Mouse (Mus musculus) right cerebral cortex, adult 18-20 months (tissue): ENCODE data around the gene Xylt1.

Source experiments
- DNase-seq: peaks from one replicate; pipeline ENCODE4 v3.0.0; 2022; ENCODE audit warnings: mixed read lengths

The Xylt1 gene

DNA sequence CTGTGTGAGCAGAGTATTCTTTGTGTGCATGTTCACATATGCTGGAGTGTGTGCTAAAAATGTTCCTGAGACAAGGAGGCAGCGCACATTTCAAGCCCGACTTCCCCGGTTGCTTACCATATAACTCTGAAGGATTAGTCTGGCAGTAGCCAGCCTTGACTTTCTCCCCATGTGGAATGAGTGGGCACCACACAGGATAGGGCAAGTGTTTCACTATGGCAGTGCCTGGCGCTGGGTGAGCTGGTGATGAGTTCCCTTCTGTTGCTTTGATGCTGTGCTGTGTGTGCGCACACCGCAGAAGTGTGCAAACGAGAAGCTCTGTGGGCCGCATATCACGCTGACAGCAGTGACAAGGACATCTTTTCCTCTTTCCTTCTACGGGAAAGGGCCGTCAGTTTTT, 56.1 kb downstream of the Xylt1 start:
- peak; percentile 64 for DNase-seq

DNA sequence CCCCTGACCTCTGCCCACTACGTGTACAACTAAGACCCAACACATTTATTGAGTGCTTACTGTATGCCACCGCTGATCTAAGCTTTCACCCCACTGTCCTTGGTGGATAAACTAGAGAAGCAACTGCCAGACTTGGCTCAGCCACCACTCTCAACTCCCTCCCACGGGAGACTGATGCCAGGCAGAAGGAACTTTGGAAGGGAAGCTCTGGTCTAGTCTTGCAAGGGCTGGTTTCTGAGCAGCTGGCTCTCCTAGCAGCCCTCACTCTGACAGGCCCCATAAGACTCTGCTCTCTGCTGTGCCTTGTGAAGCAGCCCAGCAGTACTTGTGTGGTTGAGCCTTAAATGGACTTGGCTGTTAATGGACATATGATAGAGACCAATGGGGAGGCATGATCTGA, 60.2 kb downstream of the Xylt1 start:
- peak; percentile 81 for DNase-seq

DNA sequence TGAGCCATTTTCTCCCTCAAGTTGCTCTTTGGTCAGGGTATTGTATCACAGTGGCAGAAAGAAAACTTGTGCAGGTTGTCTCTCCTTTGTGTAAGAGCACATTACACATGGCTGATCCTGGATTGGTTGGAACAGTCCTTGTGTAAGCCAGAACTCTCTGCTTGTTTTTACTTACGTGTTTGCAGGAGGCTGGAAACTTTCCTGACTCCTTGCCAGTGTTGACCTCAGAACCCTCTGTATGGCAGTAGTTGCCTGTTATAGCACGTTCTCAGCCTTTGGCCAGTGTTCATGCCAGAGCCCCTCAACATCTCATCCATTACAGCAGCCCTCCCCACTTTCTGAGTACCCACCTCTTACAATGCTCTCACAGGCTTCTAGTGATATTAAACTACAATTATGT, 61.9 kb downstream of the Xylt1 start:
- DNase-seq = no peak

DNA sequence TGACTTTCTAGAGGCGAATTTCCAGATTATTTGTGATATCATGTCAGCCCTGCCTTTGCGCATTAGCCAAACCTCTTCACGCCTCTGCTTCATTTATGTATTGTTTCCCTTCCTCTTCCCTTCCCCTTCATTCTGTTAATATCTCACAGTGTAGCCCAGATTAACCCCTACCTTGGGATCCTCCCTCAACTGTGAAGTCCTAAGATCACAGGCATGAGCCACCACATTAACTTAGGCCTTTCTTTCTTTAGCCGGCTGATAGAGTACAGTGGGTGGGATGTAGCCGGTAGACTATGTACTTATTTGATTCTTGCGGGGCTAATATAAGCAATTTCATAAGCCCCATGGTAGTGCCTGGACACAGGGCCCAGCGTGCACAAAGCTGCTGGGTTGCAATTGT, 62.4 kb downstream of the Xylt1 start:
- no peak for DNase-seq

DNA sequence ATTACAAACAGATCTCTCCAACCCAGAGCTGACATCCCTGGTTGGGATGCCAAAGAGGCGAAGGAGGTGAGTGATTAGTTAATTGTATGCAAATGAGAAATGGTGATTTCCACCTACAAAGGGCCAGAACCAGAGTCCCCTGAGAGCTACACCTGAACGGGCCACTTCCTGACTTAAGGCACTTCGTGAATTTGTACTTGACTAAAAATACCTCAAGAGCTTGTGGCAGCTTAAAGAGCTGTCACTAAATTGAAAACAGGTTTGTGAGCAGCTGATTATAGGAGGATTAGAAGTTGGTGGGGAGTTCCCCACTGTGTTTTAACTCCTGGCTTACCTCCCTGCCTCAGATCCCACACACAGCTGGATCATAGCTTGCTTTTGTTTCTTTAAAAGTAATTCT, 64.7 kb downstream of the Xylt1 start:
- no peak for DNase-seq

DNA sequence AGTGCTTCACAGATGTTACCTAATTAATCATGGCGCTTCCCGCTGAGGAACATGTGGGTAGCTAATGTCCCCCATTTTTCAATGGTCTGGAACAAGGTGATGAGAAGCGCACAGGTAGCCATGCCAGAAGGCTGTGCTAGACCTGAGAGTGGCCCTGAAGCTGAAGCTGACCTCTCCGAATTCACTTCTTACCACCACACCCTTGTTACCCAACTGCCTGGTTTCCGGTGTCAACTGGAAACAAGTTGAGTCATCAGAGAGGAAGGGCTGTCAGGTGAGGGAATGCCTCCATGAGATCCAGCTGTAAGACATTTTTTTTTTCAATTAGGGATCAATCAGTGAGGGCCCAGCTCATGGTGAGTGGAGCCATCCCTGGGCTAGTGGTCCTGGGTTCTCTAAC, 68.8 kb downstream of the Xylt1 start:
- no peak for DNase-seq

DNA sequence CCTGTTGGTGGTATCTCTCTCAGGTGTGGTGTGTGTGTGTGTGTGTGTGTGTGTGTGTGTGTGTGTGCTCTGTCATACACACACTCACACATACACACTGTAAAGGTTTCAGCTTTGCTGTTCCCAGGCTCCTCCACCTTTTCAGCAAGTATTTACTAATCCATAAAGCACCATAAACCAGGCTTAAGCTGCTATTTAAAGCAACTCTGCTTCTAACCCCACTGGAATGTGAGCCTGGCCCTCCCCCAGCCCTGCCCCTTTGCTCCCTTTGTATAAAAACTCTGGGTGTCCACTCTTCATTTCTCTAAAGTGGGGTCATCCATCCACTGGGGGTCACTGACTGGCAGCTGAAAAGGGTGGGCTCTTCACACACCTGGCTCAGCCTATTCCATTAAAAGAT, 70.4 kb downstream of the Xylt1 start:
- DNase-seq = no peak

DNA sequence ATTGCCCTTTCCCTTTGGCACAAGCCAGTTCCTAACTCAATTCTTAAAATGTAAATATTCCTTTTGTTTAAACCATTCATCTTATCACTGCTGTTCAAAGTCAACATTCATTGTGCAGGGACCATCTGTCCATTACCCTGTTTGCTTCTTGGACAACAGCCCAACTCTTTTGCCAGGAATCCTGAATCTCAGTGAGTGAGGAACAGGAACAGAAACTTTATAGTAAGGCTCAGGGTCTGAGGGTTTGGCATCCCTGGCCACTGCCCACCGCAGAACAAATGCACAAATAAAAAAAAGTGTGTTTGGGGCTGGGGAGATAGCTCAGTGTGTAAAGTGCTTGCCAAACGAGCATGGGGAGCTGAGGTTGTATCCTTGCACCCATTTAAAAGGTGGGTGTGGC, 71.5 kb downstream of the Xylt1 start:
- no peak for DNase-seq

DNA sequence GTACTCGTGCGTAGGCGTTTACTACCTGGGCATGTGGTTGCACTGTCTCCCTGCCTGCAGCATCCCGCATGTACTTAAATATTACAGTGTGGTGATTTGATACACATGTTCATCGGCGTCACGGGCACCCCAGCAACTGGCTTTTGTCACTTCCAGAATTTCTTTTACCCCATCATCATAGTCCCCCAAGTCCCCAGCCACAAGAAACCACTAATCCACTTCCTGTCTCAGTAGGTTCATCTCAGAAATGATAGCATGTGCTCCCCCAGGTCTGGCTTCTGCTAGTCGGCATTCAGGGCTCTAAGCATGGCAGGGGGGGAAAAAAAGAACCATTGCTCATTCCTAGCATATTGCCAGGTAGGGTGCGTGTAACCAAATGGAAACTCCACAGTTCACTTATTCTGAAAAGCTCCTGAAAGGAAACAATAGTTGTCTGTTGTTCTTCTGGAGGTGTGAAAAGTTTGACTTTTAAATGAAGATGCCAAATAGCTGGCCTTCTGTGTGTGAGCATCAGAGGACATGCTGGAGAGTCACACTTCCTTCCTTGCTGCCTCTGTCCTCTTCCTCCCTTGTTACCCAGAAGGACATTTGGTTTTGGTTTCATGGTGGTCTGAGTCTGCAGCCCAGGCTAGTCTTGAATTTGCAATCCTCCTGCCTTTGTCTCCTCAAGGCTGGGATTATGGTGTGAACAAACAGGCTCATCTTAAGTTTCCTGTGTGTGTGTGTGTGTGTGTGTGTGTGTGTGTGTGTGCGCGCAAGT, 74.2 kb downstream of the Xylt1 start:
- no peak for DNase-seq

DNA sequence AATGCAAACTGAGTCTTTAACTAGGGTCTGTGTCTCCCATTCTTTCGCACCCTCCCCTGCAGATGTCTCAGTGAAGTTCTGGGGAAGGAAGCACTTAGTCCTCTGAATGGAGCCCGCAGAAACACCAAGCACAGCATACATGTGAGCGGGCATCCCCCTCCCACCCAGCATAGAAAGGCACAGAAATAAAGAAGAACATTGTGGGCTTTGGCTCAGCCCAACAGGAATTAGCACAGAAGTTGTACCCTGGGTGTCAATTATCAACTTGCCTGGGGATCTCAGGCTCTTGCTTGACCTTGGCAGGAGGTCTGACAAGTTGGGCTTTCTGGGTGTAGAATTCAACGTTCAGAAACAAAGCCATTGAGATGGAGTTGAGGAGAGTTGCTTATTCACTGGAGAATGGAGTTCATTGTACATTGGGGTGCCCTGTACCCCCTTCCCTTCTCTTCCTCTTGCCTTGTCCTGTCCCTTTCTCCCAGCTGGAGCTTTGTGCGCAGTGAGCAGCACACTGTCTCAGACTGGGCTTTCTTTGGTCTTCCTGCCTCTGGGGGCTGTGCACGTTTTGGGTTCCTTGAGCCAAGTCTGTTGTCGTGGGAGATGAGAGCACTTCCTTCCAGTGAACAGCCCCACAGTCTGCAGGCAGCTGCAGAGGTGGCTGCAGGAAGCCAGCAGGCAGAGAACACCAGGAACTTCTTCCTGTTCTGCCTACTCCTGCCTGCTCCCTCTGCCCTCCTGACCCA, 81.6 kb downstream of the Xylt1 start:
- DNase-seq = peak; percentile 77

DNA sequence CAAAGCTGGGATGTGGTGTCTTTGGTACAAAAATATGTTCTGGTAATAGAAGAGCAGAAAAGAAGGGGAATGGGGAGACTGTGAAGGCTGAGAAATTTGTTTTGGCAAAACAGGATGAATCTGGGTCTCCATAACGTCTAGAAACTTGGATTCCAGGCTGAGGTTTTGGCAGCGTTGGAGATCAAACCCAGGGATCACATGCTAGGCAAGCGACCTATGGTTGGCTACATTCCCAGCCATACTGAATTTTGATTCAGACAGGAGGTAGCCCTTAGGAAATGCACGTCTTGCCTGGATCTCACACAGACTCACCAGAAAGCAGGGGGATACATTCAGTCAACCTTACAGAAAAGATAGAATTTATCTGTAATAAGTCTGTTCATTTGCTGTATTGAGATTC, 84.2 kb downstream of the Xylt1 start:
- no peak for DNase-seq

DNA sequence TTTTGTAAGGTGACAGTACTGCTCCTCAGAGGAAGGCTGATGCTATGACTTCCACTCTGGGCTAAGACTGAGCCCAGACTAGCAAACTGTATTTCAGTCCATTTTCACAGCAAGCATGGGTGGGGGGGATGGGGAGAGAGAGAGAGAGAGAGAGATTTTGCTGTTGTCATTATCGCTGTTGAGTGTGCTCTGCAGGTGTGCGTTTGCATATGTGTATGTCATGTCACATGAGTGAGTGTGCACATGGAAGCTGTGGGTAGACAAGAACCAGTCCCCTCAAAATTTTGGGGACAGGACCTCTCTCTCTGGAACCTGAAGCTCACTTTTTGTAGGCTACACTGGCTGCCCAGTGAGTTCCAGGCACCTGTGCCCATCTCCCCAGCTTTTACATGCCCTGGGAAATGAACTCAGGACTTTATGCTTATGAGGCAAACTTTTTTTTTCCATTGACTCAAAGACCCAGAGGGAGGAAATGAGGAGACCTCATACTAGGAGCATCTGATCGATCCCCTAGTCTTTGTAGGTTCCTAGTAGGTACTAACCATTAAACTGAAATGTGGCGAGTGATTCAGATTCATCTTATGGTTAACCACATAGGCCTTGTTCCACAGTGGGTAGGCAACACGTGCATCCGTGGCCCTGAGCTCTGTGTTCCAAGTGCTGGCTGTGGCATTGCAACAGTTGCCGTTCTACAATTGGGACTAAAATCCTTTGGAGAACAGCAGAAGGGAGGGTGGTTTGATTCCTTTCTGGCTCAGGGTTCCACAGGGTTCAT, 85.4 kb downstream of the Xylt1 start:
- no peak for DNase-seq

DNA sequence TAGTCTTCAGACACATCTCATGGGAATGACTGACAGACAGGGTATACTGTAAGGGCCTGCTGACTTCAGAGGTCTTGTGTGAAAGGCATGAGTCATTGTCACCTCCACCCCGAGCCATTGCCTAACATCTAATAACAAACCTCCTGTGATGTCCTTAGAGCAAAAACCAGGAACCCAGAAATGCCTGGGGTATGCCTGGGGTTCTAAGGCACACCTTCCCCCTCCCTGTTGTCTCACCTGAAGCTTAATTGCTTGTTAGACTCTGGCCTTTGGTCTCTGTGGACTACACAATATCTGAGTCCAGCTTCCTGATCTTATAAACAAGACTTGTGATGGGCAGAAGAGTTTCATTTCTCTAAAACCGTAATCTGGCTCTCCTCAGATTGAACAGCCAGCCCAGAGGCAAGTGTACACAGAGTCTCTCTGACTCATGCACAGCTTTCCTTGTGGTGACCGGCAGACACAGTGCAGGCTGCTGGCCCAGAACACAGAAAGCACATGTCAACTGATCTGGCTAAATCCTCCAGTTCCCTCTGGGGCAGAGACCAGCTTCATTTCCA, 89.5 kb downstream of the Xylt1 start:
- no peak for DNase-seq

DNA sequence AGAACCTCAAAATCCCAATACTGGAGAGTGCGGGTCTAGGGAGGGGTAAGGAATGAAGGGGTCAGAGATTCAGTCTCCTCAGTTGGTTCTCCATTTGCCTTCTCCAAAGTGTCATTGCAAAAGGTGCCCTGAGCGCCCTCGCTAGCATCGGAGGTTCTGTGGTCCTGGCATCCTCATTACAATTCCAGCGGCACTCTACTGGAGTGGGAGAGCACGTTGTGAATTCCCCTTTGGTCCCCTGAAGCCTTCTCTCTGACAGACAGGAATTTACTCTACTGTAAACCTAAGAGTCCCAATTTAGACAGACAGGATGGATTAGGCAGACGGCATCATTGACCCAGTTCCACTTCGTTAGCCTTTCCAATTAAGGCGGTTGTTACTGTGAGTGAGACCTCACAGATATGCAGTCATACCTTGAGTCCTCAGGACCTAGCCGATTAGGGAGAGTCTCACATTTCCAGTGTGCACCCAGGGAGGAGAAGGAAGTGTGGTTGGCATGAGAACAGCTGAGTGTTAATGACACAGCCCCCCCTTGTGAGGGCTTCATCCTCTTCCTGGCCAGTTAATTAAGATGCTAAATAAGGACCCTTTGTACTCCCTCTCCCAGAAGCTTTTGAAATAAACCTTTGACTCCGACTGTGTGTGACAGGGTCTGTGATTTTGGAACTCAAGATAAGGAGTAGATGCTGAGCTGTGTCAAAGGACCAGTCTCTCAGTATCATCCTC, 91.4 kb downstream of the Xylt1 start:
- no peak for DNase-seq

DNA sequence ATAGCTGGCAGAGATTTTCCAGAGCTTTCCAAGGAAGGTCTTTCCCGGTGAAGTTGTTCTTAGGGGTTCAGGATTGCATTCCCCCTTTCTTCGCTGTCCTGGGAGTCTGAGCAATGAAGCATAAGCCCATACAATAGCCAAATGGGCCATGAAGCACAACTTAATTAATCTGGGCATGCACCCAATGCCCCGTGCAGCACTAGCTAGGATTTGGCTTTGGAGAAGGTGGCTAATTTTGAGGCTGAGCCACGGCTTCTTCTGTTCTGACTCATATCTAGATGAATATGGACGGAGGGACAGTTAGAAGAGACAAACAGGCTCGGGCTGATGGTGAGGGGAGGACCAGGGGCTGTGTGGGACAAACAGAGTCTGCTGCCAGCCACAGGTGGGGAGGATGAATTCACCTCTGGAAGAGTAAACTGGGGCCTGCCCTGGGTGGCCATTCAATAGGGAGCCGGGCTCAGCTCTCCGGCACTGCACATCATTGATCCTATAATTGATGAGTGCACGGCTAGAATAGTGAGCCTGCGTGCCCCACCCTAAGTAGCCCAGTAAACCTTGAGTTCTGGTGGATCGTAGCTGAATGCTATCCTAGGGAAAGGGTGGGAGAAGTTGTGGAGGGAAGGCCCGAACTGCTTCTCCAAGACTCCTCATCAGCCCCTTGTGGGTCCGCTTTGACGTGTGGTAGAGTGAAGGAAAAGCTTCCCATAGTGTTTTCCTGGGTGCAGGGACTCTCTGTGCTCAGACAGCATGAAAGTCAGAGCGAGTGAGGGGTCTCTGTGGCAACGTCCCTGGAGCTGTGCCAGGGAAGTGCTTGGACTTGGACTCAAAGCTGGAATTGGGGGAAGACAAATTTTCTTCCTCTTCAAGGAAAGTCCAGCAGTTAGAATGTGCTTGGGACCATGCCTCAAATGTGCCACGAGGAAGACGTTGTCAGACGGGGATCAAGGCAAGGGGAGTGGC, 92.3 kb downstream of the Xylt1 start:
- peak; percentile 28 for DNase-seq

DNA sequence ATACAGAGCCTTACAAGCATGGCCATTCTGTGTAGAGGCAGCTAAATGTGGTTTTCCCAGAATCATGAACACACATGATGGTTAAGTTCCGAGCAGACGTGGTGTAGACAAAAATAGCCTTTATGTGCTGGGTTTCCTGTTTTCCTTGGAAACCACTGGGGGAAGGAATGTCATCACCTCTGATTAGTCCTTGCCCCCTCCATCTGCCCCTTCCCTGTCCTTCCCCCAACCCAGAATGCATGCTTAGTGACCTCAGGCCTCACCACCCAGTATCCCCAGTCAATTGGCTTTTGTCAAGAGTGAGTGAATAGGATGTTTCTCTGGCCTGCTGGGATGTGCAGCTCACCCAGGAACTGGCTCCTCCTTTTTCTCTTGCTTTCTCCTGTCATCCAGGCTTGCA, 93.5 kb downstream of the Xylt1 start:
- DNase-seq = no peak

DNA sequence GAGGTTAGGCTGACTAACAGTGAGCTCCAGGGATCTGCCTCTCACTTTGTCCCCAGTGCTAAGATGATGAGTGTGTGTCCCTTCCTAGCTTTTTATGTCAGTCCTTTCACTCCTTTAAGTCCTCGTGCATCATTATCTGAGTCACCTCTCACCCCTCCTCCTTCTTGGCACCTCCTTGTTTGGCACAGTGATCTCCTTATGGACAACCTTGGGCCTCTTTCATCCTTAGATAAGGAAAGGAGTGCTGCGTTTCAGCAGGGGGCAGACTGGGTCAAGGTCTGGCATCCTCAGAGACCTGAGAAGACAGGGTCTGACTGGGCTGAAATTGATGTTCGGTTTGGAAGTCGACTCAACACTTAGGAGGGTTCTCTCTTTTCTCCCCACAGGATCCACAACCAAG, 94.3 kb downstream of the Xylt1 start:
- DNase-seq = no peak

DNA sequence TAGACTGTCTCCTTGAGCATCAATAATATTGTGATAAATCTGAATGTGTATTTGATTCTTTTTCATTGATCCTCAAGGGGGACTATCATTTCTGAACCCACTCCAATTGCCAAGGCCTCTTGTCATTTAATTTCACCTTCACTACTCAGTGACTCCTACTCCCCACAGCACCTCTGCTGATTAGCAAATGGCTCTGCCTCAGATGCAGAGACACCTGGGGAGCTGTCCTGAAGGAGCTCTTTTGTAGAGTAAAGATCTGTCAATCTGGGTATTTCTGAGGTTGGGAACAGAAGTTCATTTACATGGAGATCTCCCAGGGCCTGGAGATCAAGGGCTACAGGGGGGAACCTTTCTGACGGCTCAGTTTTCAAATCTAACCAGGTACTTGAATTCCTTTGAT, 98.2 kb downstream of the Xylt1 start:
- no peak for DNase-seq

DNA sequence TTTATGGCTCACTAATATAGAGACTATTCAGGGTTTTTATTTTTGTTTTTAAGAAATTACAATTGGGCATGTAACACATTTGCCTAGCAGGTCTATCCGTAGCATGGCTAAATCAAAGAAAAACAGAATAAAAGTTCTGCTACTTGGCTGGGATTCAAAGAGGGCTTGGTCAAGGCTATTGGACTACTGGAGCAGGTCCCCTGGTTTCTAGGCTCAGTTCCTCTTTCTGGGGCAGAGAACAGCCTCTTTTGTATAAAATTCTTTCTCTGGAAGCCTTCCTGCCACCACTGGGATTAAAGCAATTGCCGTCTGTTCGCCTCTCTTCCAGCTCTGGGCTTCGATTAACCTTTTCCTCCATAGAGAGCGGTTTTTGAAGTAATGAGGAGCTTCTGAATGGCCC, 100.1 kb downstream of the Xylt1 start:
- no peak for DNase-seq

DNA sequence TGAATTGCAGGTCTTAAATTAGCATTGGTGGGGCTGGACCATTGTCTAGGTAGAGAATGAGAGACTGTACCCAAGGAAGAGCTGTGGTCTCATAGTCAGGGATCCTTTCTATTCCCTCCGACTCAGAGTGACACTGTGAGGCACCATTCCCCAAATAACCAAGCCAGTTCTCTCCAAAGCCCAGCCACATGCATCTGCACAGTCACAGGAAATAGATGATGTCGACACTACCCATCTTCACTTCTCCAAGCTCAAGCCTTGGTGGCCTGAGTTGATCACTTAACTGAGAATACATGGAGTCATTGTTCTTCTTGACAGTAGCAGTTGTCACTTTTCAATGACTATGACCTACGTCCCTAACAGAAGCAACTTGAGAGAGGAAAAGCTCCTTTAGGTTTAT, 100.6 kb downstream of the Xylt1 start:
- DNase-seq = no peak

DNA sequence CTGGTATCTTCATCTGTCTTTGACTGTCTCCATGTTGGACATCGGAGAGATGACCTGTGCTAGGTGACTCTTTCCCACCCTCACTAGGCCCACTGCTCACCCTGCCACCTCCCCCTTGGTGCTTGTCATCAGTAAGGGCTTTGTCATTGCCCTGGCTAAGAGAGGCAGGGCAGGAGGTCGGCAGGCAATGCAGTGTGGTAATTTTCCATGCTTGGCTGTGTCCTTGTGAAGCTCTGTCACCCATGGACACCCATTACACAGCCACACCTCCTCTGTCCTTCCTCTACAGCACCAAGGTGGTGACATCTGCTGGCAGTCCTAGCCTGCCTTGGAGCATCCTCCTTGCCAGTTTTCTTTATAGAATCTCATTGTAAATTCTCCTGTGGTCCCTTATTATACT, 101.9 kb downstream of the Xylt1 start:
- no peak for DNase-seq

DNA sequence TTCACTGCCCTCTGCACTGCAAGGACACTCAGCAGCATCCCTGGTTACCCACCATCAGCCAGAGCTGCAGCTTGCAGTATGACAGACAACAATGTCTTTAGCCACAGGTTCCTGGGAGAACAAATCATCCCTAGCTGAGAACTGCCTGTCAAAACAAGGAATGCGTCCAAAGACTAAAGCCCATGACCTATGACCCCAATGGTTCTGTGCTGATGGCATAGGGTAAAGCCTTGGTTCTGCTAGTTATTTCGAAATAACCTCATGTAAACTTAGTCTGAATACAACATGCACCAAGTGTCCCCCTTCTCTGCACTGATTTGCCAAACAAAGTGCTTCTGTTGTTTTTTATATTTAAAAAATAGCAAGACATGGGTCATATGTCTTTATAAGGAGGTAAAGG, 103.8 kb downstream of the Xylt1 start:
- DNase-seq = no peak
